Mouse (Mus musculus): ENCODE results near the gene Mmp24.

DNA sequence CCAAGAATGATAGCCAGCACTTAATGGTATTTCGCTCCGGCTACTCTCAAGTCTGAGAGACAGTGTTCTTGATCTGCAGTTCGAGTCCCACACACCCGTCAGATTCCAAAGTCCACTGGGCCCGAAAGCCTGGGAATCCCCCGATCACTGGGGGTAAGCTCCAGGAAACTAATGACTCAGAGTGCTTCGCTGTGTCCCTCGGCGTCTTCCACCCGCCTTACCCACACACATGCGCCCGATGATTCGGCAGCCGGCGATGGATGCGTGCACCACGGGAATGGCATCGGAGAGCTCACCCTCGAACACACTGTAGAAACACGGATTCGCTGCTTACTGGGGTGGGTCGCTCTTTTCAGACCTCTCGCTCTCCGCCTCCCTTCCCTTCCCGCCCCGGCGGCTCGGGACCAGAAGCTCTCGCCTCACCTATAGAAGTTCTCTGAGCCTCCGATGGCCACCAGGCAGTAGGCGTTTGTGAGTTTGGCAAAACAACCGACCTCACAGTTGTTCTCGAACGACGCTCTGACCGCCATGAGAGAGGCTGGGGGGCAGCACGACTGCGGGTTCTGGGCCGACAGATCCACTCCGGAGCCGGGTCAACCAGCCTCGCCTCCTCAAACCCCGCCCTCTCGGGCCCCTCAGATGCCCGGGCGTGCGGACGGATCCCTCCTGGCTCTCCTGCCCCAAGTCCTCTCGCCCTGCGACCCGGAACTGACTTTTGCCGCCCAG lies 50.9 kb downstream of the Mmp24 start:
- TF ChIP-seq CTCF (IDR thresholded peaks at IDR 0.05; ENCODE audit: low read depth): no peak
- TF ChIP-seq EP300 (IDR thresholded peaks at IDR 0.05; ENCODE audit: low read depth): no peak
